Mouse (Mus musculus): ENCODE results near the gene Ldlrad3.

DNA sequence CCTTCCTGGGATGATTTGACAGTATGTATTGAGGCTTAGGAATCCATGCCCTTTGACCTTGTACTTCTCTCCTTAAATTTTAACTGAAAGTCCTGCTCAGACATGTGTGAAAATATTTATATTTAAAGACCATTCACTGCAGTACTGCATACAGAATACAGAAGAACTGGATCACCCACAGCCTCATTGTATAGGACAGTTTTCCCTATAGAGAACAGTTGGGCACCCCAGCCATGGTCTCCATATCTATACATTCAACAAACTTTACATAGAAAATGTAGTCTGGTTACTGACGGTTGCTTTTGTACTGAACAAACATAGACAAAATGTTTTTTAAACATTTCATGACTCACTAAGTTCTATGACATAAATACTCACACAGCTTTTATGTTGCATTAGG lies 30.6 kb upstream of the Ldlrad3 start:
- no peak for TF ChIP-seq POLR2A (IDR thresholded peaks at IDR 0.05; ENCODE audit: borderline replicate concordance, low read depth, low read length)
- TF ChIP-seq CTCF (IDR thresholded peaks at IDR 0.05; ENCODE audit: low read depth, low read length) = no peak
